Mouse (Mus musculus): ENCODE measurements at regions not wholly inside any gene's neighbourhood (a gene's known extent, or its start where the extent isn't known, plus 50 kb on each side); places are given as distances from the start of the nearest gene placed in this dataset.

DNA sequence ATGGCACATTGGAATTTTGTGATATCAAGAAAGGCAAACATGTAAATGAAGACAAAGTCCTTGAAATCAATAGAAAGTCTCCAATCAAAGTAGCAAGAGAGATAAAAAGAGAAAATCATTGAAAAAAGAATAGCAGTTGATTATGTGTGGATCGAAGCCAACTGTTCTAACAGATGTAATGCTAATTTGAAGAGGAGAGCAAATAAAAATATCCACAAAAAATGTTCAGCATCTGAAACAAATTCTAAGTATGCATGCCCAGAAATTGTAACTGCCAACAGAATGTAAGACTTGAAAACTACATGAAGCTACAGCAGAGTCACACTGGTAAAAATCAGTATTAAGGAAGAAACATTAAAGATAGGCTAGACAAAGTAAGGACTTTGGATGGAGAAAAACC is 587.2 kb upstream of the Galntl6 start:
- Histone ChIP-seq H3K27me3 (ENCODE audit: control insufficient read depth in 1 of 2, insufficient read depth in 2 of 2, low read length in 2 of 2) (no peaks in the 10 kb centered on the region), H3K4me3 (ENCODE audit: control insufficient read depth in 1 of 2, insufficient read depth in 1 of 2, low read depth in 2 of 2, low read length in 2 of 2) (no peak overlapping the region)
- no peak for DNase-seq (ENCODE audit: low read depth, low spot score)

DNA sequence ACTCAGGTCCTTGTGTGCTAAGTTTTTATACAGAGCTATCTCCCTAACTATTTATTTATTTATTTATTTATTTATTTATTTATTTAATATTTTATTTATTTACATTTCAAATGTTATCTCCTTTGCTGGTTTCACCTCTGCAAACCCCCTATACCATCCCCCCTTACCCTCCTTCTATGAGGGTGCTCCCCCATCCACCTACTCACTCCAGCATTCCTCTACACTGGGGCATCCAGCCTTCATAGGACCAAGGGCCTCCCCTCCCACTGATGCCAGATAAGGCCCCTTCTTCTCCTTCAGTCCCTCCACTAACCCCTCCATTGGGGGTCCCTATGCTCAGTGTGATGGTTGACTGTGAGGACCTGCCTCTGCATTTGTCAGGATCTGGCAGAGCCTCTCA is 579.0 kb upstream of the Galntl6 start:
- Histone ChIP-seq H3K79me2 (ENCODE audit: control insufficient read depth, insufficient read depth, low read length, poor library complexity) (no peaks in the 10 kb centered on the region), H3K9me3 (replicated peaks; ENCODE audit: insufficient read depth, low read length) (no peaks in the 10 kb centered on the region), H3K4me3 (ENCODE audit: control insufficient read depth in 1 of 2, insufficient read depth in 1 of 2, low read depth in 2 of 2, low read length in 2 of 2) (no peak overlapping the region), H3K4me1 (ENCODE audit: control insufficient read depth in 1 of 2, insufficient read depth in 2 of 2, low read length in 2 of 2) (no peaks in the 10 kb centered on the region), H3K9ac (ENCODE audit: control insufficient read depth, low read depth, low read length, poor library complexity, severe bottlenecking) (no peak overlapping the region), H3K36me3 (ENCODE audit: control insufficient read depth in 1 of 2, insufficient read depth in 2 of 2, low read length in 2 of 2) (no peaks in the 10 kb centered on the region), H3K27me3 (ENCODE audit: control insufficient read depth in 1 of 2, insufficient read depth in 2 of 2, low read length in 2 of 2) (no peaks in the 10 kb centered on the region), H3K27ac (ENCODE audit: control insufficient read depth, low read depth, low read length) (no peak overlapping the region)
- no peak for DNase-seq (ENCODE audit: low read depth, low spot score)
- no peak for TF ChIP-seq ZC3H11A (IDR thresholded peaks at IDR 0.05; ENCODE audit: low read depth, low read length)
- TF ChIP-seq BHLHE40 (IDR thresholded peaks at IDR 0.05; ENCODE audit: borderline replicate concordance, low read depth, low read length): no peak
- TF ChIP-seq ETS1 (IDR thresholded peaks at IDR 0.05; ENCODE audit: low read depth, low read length): no peak
- TF ChIP-seq CHD1 (IDR thresholded peaks at IDR 0.05; ENCODE audit: low read depth, low read length): no peak
- TF ChIP-seq MAFK (IDR thresholded peaks at IDR 0.05; ENCODE audit: borderline replicate concordance, low read depth, low read length): no peak

More for the DNA sequence above, 587.2 kb upstream of the Galntl6 start:
- no peaks in the 10 kb centered on the region for H3K36me3 ChIP-seq (ENCODE audit: control insufficient read depth in 1 of 2, insufficient read depth in 2 of 2, low read length in 2 of 2)
- H3K79me2 ChIP-seq (ENCODE audit: control insufficient read depth, insufficient read depth, low read length, poor library complexity): no peaks in the 10 kb centered on the region
- no peak overlapping the region for H3K27ac ChIP-seq (ENCODE audit: control insufficient read depth, low read depth, low read length)
- no peak for TF ChIP-seq ZC3H11A (IDR thresholded peaks at IDR 0.05; ENCODE audit: low read depth, low read length)
- no peak for TF ChIP-seq RCOR1 (IDR thresholded peaks at IDR 0.05; ENCODE audit: low read depth, low read length)
- no peak for TF ChIP-seq MXI1 (IDR thresholded peaks at IDR 0.05; ENCODE audit: low read depth, low read length)
- no peak for TF ChIP-seq CHD2 (IDR thresholded peaks at IDR 0.05; ENCODE audit: low read length)
- TF ChIP-seq MAX (IDR thresholded peaks at IDR 0.05; ENCODE audit: low read length): no peak
- TF ChIP-seq E2F4 (IDR thresholded peaks at IDR 0.05; ENCODE audit: borderline replicate concordance, low read depth, low read length): no peak
- no peak for TF ChIP-seq TAL1 (IDR thresholded peaks at IDR 0.05; ENCODE audit: low read length)
- no peak for TF ChIP-seq MAZ (IDR thresholded peaks at IDR 0.05; ENCODE audit: low read depth, low read length)
- no peak for TF ChIP-seq UBTF (IDR thresholded peaks at IDR 0.05; ENCODE audit: borderline replicate concordance, insufficient read depth, low read depth, low read length)
- TF ChIP-seq NRF1 (IDR thresholded peaks at IDR 0.05; ENCODE audit: insufficient read depth, low read depth, low read length, poor library complexity, severe bottlenecking): no peak
- H3K9me3 ChIP-seq (replicated peaks; ENCODE audit: insufficient read depth, low read length): no peaks in the 10 kb centered on the region
- no peak overlapping the region for H3K9ac ChIP-seq (ENCODE audit: control insufficient read depth, low read depth, low read length, poor library complexity, severe bottlenecking)
- H3K4me1 ChIP-seq (ENCODE audit: control insufficient read depth in 1 of 2, insufficient read depth in 2 of 2, low read length in 2 of 2): no peaks in the 10 kb centered on the region

GRCm38 (mm10) chr8:59478257-59478656 is 565.8 kb upstream of the Galntl6 start:
- no peak overlapping the region for H3K4me3 ChIP-seq (ENCODE audit: control insufficient read depth in 1 of 2, insufficient read depth in 1 of 2, low read depth in 2 of 2, low read length in 2 of 2)
- no peaks in the 10 kb centered on the region for H3K79me2 ChIP-seq (ENCODE audit: control insufficient read depth, insufficient read depth, low read length, poor library complexity)
- H3K9me3 ChIP-seq (replicated peaks; ENCODE audit: insufficient read depth, low read length): no peaks in the 10 kb centered on the region
- H3K27ac ChIP-seq (ENCODE audit: control insufficient read depth, low read depth, low read length): no peak overlapping the region
- H3K4me1 ChIP-seq (ENCODE audit: control insufficient read depth in 1 of 2, insufficient read depth in 2 of 2, low read length in 2 of 2): no peaks in the 10 kb centered on the region
- TF ChIP-seq GATA1 (IDR thresholded peaks at IDR 0.05; ENCODE audit: low read depth, low read length) (no peak), TCF12 (IDR thresholded peaks at IDR 0.05; ENCODE audit: low read depth, low read length) (no peak), ELF1 (IDR thresholded peaks at IDR 0.05; ENCODE audit: low read depth, low read length) (no peak), TAL1 (IDR thresholded peaks at IDR 0.05; ENCODE audit: low read length) (no peak), EP300 (IDR thresholded peaks at IDR 0.05; ENCODE audit: low read depth in 1 of 2, low read length in 2 of 2) (no peak), GABPA (IDR thresholded peaks at IDR 0.05; ENCODE audit: low read depth, low read length) (no peak), MYC (IDR thresholded peaks at IDR 0.05; ENCODE audit: low read depth, low read length) (no peak), ZMIZ1 (IDR thresholded peaks at IDR 0.05; ENCODE audit: low read depth, low read length) (no peak), CTCF (IDR thresholded peaks at IDR 0.05 in 2 of 3, conservative IDR thresholded peaks at IDR 0.05 in 1 of 3; ENCODE audit: control insufficient read depth in 1 of 3, insufficient read depth in 1 of 3, low read depth in 2 of 3, low read length in 3 of 3, poor library complexity in 1 of 3, severe bottlenecking in 1 of 3) (no peak), POLR2AphosphoS5 (IDR thresholded peaks at IDR 0.05; ENCODE audit: borderline replicate concordance, low read depth, low read length) (no peak)
- H3K36me3 ChIP-seq (ENCODE audit: control insufficient read depth in 1 of 2, insufficient read depth in 2 of 2, low read length in 2 of 2): no peaks in the 10 kb centered on the region
- no peak overlapping the region for H3K9ac ChIP-seq (ENCODE audit: control insufficient read depth, low read depth, low read length, poor library complexity, severe bottlenecking)
- no peaks in the 10 kb centered on the region for H3K27me3 ChIP-seq (ENCODE audit: control insufficient read depth in 1 of 2, insufficient read depth in 2 of 2, low read length in 2 of 2)
- no peak for DNase-seq (ENCODE audit: low read depth, low spot score)

All from MEL (cell line).